Mouse (Mus musculus): ENCODE data around the gene 1700025F22Rik. TPM values are rescaled to one million over a fixed set of nuclear protein-coding genes. Genes with fewer than 3 reads are reported as not detected.

1700025F22Rik gene
- not detected for polyA plus RNA-seq (2017; shearing (Covaris generic))

DNA sequence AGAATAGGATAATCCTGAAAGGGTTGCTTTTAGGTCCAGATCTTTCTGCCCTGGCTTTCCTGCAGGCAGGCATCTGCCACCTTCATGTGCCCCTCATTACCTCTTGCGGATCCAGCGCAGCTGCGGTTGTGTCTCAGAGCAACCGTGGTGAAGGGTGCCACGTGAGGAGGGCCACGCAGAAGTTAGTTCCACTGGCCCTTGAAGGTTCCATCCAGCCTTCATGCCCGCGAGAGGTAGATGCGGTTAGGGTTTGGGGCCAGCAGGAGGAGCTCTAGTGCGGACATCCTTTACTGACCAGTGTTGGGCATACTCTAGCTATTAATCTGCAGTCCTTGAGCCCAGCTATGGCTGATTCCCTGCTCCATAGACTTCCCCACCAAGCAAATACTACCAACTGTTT lies at the start of gene 1700025F22Rik:
Gene 1700025F22Rik, minus strand, starts transcription at position 149 of the 400 bp plus-strand sequence.

DNA sequence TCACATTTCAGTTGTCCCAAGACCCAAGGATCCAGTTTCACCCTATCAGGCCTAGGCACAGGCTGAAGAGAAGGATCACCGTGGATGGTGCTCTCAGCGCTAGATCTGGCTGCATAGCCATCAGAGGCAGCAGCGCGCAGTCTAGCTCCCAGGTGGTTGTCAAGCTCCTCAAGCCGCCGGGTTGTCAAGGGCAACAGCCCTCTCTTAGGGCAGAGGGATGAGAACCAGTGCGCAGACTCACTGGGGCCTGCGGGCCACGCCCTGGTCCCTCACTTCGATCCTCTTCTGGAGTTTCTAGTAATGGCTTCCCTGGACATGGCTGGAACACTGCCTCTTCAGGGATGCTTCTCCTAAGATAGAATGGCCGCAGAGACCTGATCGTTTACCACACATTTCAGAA lies 31.4 kb upstream of the 1700025F22Rik start, which contains the start of gene Ms4a13:
Gene Ms4a13, minus strand, starts transcription at position 192 of the 400 bp plus-strand sequence.

DNA sequence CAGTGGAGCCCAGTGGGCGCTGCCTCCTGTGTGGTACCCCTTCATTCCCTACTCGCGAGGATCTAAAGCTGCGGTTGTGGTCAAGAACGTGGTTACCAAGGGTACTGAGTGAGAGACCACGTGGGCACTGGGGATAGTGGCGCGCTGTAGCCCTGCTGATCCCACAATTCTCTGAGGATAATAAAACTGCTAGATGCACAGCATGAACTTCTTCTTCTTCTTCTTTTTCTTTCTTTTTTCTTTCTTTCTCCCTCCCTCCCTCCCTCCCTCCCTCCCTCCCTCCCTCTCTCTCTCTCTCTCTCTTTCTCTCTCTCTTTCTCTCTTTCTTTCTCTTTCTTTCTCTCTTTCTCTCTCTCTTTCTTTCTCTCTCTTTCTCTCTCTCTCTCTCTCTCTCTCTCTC lies 34.3 kb downstream of the 1700025F22Rik start, which contains the start of gene 1700017D01Rik:
Gene 1700017D01Rik, minus strand, starts transcription at position 101 of the 400 bp plus-strand sequence.

Other genes with a start within 250 kb of the 1700025F22Rik start
- gene Zp1, start 244.7 kb downstream of the 1700025F22Rik start, polyA plus RNA-seq (2017; shearing (Covaris generic)), result not detected
- gene Ptgdr2, start 228.2 kb downstream of the 1700025F22Rik start, polyA plus RNA-seq (2017; shearing (Covaris generic)), result not detected
- 20.5 TPM for gene Ccdc86, start 216.1 kb downstream of the 1700025F22Rik start, polyA plus RNA-seq (2017; shearing (Covaris generic))
- gene Ms4a10, start 190.7 kb downstream of the 1700025F22Rik start, polyA plus RNA-seq (2017; shearing (Covaris generic)), result not detected
- gene Ms4a15, start 172.1 kb downstream of the 1700025F22Rik start, polyA plus RNA-seq (2017; shearing (Covaris generic)), result not detected
- gene Ms4a18, start 147.3 kb downstream of the 1700025F22Rik start, polyA plus RNA-seq (2017; shearing (Covaris generic)), result not detected
- gene Ms4a8a, start 84.2 kb downstream of the 1700025F22Rik start, polyA plus RNA-seq (2017; shearing (Covaris generic)), result 0.24 TPM
- not detected for gene 1700017D01Rik, start 34.4 kb downstream of the 1700025F22Rik start, polyA plus RNA-seq (2017; shearing (Covaris generic))
- not detected for gene Ms4a13, start 31.4 kb upstream of the 1700025F22Rik start, polyA plus RNA-seq (2017; shearing (Covaris generic))
- not detected for gene Ms4a12, start 67.1 kb upstream of the 1700025F22Rik start, polyA plus RNA-seq (2017; shearing (Covaris generic))
- 4.5 TPM for gene Ms4a1, start 100.9 kb upstream of the 1700025F22Rik start, polyA plus RNA-seq (2017; shearing (Covaris generic))
- gene Ms4a5, start 118.6 kb upstream of the 1700025F22Rik start, polyA plus RNA-seq (2017; shearing (Covaris generic)), result not detected
- gene Ms4a14, start 149.1 kb upstream of the 1700025F22Rik start, polyA plus RNA-seq (2017; shearing (Covaris generic)), result 0.07 TPM
- 0.67 TPM for gene Ms4a7, start 170.8 kb upstream of the 1700025F22Rik start, polyA plus RNA-seq (2017; shearing (Covaris generic))
- 0.72 TPM for gene Ms4a4a, start 210.2 kb upstream of the 1700025F22Rik start, polyA plus RNA-seq (2017; shearing (Covaris generic))
- 62.6 TPM for gene Ms4a4c, start 239.4 kb upstream of the 1700025F22Rik start, polyA plus RNA-seq (2017; shearing (Covaris generic))